Comparison of ENCODE assay signal across 12 mouse cellular contexts in genomic region chr17:57085970-57086757, GRCm38 (mm10). TPM values are rescaled to one million over a fixed set of nuclear protein-coding genes. Genes with fewer than 3 reads are reported as not detected.
DNase-seq lines count a peak whose midpoint lies in the region; ATAC-seq and TF ChIP-seq lines count a peak whose summit lies in the region.
"Had no signal": no experiment of that assay in that cellular context is flagged by ENCODE, and none has a peak within 500 bp of the region (broad histone marks: within the 10 kb centered on the region; RNA-seq: fewer than 3 reads in every experiment).

No protein-coding gene starts in this region.

- TF ChIP-seq CTCF in cerebellum, adult 2 months (IDR thresholded peaks at IDR 0.05; ENCODE audit: borderline replicate concordance, insufficient read depth, low read depth, low read length) = no peak

- no peak overlapping the region for H3K4me3 ChIP-seq in intestine, embryonic 14.5 days (ENCODE audit: low read depth, low read length)
- no peak overlapping the region for H3K4me3 ChIP-seq in intestine, embryonic 16.5 days (ENCODE audit: low read length)
- H3K4me3 ChIP-seq in cerebellum, adult 2 months (replicated peaks; ENCODE audit: insufficient read depth, low read depth, low read length) = peak overlapping the region; percentile 98
- H3K4me3 ChIP-seq in forebrain, embryonic 14.5 days (ENCODE audit: low read depth, low read length) = peak overlapping the region; percentile 51; the same call in 1 of the 2 replicates
- peak overlapping the region; percentile 59 for H3K4me3 ChIP-seq in midbrain, embryonic 12.5 days

- H3K9ac ChIP-seq in intestine, embryonic 14.5 days (ENCODE audit: low read length) = no peak overlapping the region
- H3K9ac ChIP-seq in intestine, embryonic 16.5 days (ENCODE audit: low read depth, low read length) = no peak overlapping the region
- H3K9ac ChIP-seq in forebrain, embryonic 14.5 days (ENCODE audit: low read length) = no peak overlapping the region
- no peak overlapping the region for H3K9ac ChIP-seq in midbrain, embryonic 12.5 days (replicated peaks)

- no peaks in the 10 kb centered on the region; the same call in 1 of the 2 replicates for H3K4me1 ChIP-seq in intestine, embryonic 14.5 days (replicated peaks; ENCODE audit: control insufficient read depth, insufficient read depth, low read length)
- peaks cover 5% of the 10 kb centered on the region for H3K4me1 ChIP-seq in intestine, embryonic 16.5 days (ENCODE audit: control insufficient read depth, insufficient read depth, low read length)
- H3K4me1 ChIP-seq in cerebellum, adult 2 months (ENCODE audit: control insufficient read depth, insufficient read depth, low read length) = peaks cover 23% of the 10 kb centered on the region
- peaks cover 5% of the 10 kb centered on the region; the same call in 1 of the 2 replicates for H3K4me1 ChIP-seq in forebrain, embryonic 14.5 days (ENCODE audit: control insufficient read depth, insufficient read depth, low read length)
- H3K4me1 ChIP-seq in midbrain, embryonic 12.5 days = peaks cover 11% of the 10 kb centered on the region

- no peak for DNase-seq in intestine, embryonic 14.5 days (ENCODE audit: low spot score)
- peak; percentile 99 for DNase-seq in cerebellum, adult 2 months
- no peak for DNase-seq in forebrain, embryonic 14.5 days (ENCODE audit: low spot score)
- no peak for DNase-seq in Muller cell, postnatal 12 days (ENCODE audit: inconsistent ontology term)
- DNase-seq in spleen, postnatal 14 days (ENCODE audit: low spot score in 2 of 2) = no peak
- no peak for DNase-seq in thymus, postnatal 25 days
- DNase-seq: heart, postnatal 36 days; thymus, postnatal 4 days had no signal

- H3K27ac ChIP-seq in intestine, embryonic 14.5 days (ENCODE audit: low read depth) = no peak overlapping the region
- no peak overlapping the region for H3K27ac ChIP-seq in intestine, embryonic 16.5 days (ENCODE audit: low read length)
- H3K27ac ChIP-seq in cerebellum, adult 2 months (ENCODE audit: insufficient read depth, low read length) = peak overlapping the region; percentile 99
- H3K27ac ChIP-seq in forebrain, embryonic 14.5 days (ENCODE audit: low read depth, low read length) = no peak overlapping the region
- H3K27ac ChIP-seq in midbrain, embryonic 12.5 days (replicated peaks) = no peak overlapping the region
- H3K27ac ChIP-seq: limb, embryonic 12.5 days had no signal

- no peak for ATAC-seq in intestine, embryonic 14.5 days (replicated peaks; ENCODE audit: low FRiP score, low TSS enrichment, low read depth)
- no peak for ATAC-seq in intestine, embryonic 16.5 days
- ATAC-seq in forebrain, embryonic 14.5 days = no peak
- no peak for ATAC-seq in midbrain, embryonic 12.5 days (ENCODE audit: low FRiP score, low read depth)
- ATAC-seq: activated CD4-positive, CD25-positive, alpha-beta regulatory T cell, adult 4 months had no signal

- no peaks in the 10 kb centered on the region for H3K9me3 ChIP-seq in intestine, embryonic 14.5 days (ENCODE audit: control insufficient read depth, low read length)
- H3K9me3 ChIP-seq in intestine, embryonic 16.5 days (ENCODE audit: control insufficient read depth, low read length) = no peaks in the 10 kb centered on the region
- no peaks in the 10 kb centered on the region for H3K9me3 ChIP-seq in forebrain, embryonic 14.5 days (replicated peaks; ENCODE audit: control insufficient read depth, low read length)
- no peaks in the 10 kb centered on the region for H3K9me3 ChIP-seq in midbrain, embryonic 12.5 days
- H3K9me3 ChIP-seq: limb, embryonic 12.5 days had no signal

- no peaks in the 10 kb centered on the region for H3K27me3 ChIP-seq in intestine, embryonic 14.5 days (replicated peaks; ENCODE audit: control insufficient read depth, insufficient read depth, low read length)
- no peaks in the 10 kb centered on the region for H3K27me3 ChIP-seq in intestine, embryonic 16.5 days (replicated peaks; ENCODE audit: control insufficient read depth, insufficient read depth, low read length)
- H3K27me3 ChIP-seq in cerebellum, adult 2 months (ENCODE audit: control insufficient read depth, insufficient read depth, low read length) = no peaks in the 10 kb centered on the region
- H3K27me3 ChIP-seq in forebrain, embryonic 14.5 days (replicated peaks; ENCODE audit: control insufficient read depth, insufficient read depth, low read length) = no peaks in the 10 kb centered on the region
- H3K27me3 ChIP-seq in midbrain, embryonic 12.5 days = 0 out of 2 replicates have a peak, but pooled peaks cover 15% of the 10 kb centered on the region

- 0 out of 2 replicates have a peak, but pooled peaks cover 4% of the 10 kb centered on the region for H3K36me3 ChIP-seq in intestine, embryonic 14.5 days (ENCODE audit: control insufficient read depth, insufficient read depth, low read length)
- H3K36me3 ChIP-seq in intestine, embryonic 16.5 days (ENCODE audit: control insufficient read depth, insufficient read depth, low read length) = no peaks in the 10 kb centered on the region; the same call in 1 of the 2 replicates
- H3K36me3 ChIP-seq in forebrain, embryonic 14.5 days (ENCODE audit: control insufficient read depth, insufficient read depth, low read length) = peaks cover 14% of the 10 kb centered on the region
- peaks cover 21% of the 10 kb centered on the region for H3K36me3 ChIP-seq in midbrain, embryonic 12.5 days

- WGBS in intestine, embryonic 14.5 days = 81% methylated on average over 11 of the region's 11 CpGs
- 88% methylated on average over 11 of the region's 11 CpGs for WGBS in intestine, embryonic 16.5 days
- WGBS in cerebellum, adult 2 months = 5% methylated on average over 11 of the region's 11 CpGs
- WGBS in forebrain, embryonic 14.5 days = 85% methylated on average over 11 of the region's 11 CpGs
- 94% methylated on average over 11 of the region's 11 CpGs for WGBS in midbrain, embryonic 12.5 days

- H3K4me2 ChIP-seq in intestine, embryonic 14.5 days (ENCODE audit: low read length) = peak overlapping the region; percentile 63
- H3K4me2 ChIP-seq in intestine, embryonic 16.5 days (ENCODE audit: low read depth, low read length) = no peak overlapping the region
- H3K4me2 ChIP-seq in forebrain, embryonic 14.5 days (ENCODE audit: low read length) = peak overlapping the region; percentile 66
- H3K4me2 ChIP-seq in midbrain, embryonic 12.5 days (replicated peaks) = peak overlapping the region; percentile 58

- no peak for TF ChIP-seq POLR2A in cerebellum, adult 2 months (IDR thresholded peaks at IDR 0.05; ENCODE audit: borderline replicate concordance, insufficient read depth, low read length)

RNA-seq across cellular contexts. Expression of gene Tubb4a, which starts 1.4 kb away (rescaled TPM):
- 36.4 and 43.1 TPM in 2 replicates for polyA plus RNA-seq in intestine, embryonic 14.5 days (2014; fragmentation: Nextera tagmentation; extraction: Ambion mirVana)
- polyA plus RNA-seq in intestine, embryonic 16.5 days (2015; fragmentation: Nextera tagmentation; extraction: Ambion mirVana) = 20.3 and 22.6 TPM in 2 replicates
- polyA plus RNA-seq in cerebellum, adult 2 months (2012; rRNA removed) = 1,121 and 1,177 TPM in 2 replicates
- 229 and 249 TPM in 2 replicates for polyA plus RNA-seq in forebrain, embryonic 14.5 days (2014; fragmentation: Nextera tagmentation; extraction: Ambion mirVana)
- polyA plus RNA-seq in midbrain, embryonic 12.5 days (2016; fragmentation: Nextera tagmentation; extraction: Ambion mirVana) = 189 and 205 TPM in 2 replicates

RNA-seq across cellular contexts. Expression of gene Dennd1c, which starts 7.8 kb away (rescaled TPM):
- polyA plus RNA-seq in intestine, embryonic 14.5 days (2014; fragmentation: Nextera tagmentation; extraction: Ambion mirVana) = 6.3 and 6.4 TPM in 2 replicates
- polyA plus RNA-seq in intestine, embryonic 16.5 days (2015; fragmentation: Nextera tagmentation; extraction: Ambion mirVana) = 7.4 and 8.1 TPM in 2 replicates
- polyA plus RNA-seq in cerebellum, adult 2 months (2012; rRNA removed) = 1.1 and 2.1 TPM in 2 replicates
- 3.6 and 4.1 TPM in 2 replicates for polyA plus RNA-seq in forebrain, embryonic 14.5 days (2014; fragmentation: Nextera tagmentation; extraction: Ambion mirVana)
- polyA plus RNA-seq in midbrain, embryonic 12.5 days (2016; fragmentation: Nextera tagmentation; extraction: Ambion mirVana) = 2.4 and 3.3 TPM in 2 replicates

RNA-seq across cellular contexts. Expression of gene Tnfsf9, which starts 19.0 kb away (rescaled TPM):
- 10.4 and 10.8 TPM in 2 replicates for polyA plus RNA-seq in intestine, embryonic 14.5 days (2014; fragmentation: Nextera tagmentation; extraction: Ambion mirVana)
- 6.0 and 6.2 TPM in 2 replicates for polyA plus RNA-seq in intestine, embryonic 16.5 days (2015; fragmentation: Nextera tagmentation; extraction: Ambion mirVana)
- 5.8 and 7.7 TPM in 2 replicates for polyA plus RNA-seq in cerebellum, adult 2 months (2012; rRNA removed)
- polyA plus RNA-seq in forebrain, embryonic 14.5 days (2014; fragmentation: Nextera tagmentation; extraction: Ambion mirVana) = 6.7 and 7.7 TPM in 2 replicates
- polyA plus RNA-seq in midbrain, embryonic 12.5 days (2016; fragmentation: Nextera tagmentation; extraction: Ambion mirVana) = 6.9 and 7.8 TPM in 2 replicates

RNA-seq across cellular contexts. Expression of gene Slc25a23, which starts 26.5 kb away (rescaled TPM):
- 11.2 and 12.2 TPM in 2 replicates for polyA plus RNA-seq in intestine, embryonic 14.5 days (2014; fragmentation: Nextera tagmentation; extraction: Ambion mirVana)
- polyA plus RNA-seq in intestine, embryonic 16.5 days (2015; fragmentation: Nextera tagmentation; extraction: Ambion mirVana) = 5.7 and 6.7 TPM in 2 replicates
- 178 and 211 TPM in 2 replicates for polyA plus RNA-seq in cerebellum, adult 2 months (2012; rRNA removed)
- 25.7 and 27.2 TPM in 2 replicates for polyA plus RNA-seq in forebrain, embryonic 14.5 days (2014; fragmentation: Nextera tagmentation; extraction: Ambion mirVana)
- 19.0 and 22.3 TPM in 2 replicates for polyA plus RNA-seq in midbrain, embryonic 12.5 days (2016; fragmentation: Nextera tagmentation; extraction: Ambion mirVana)

RNA-seq across cellular contexts. Expression of gene Crb3, which starts 27.3 kb away (rescaled TPM):
- 60.3 and 75.4 TPM in 2 replicates for polyA plus RNA-seq in intestine, embryonic 14.5 days (2014; fragmentation: Nextera tagmentation; extraction: Ambion mirVana)
- 113 TPM in 2 replicates for polyA plus RNA-seq in intestine, embryonic 16.5 days (2015; fragmentation: Nextera tagmentation; extraction: Ambion mirVana)
- polyA plus RNA-seq in cerebellum, adult 2 months (2012; rRNA removed) = 2.8 and 3.3 TPM in 2 replicates
- 1.9 and 2.0 TPM in 2 replicates for polyA plus RNA-seq in forebrain, embryonic 14.5 days (2014; fragmentation: Nextera tagmentation; extraction: Ambion mirVana)
- polyA plus RNA-seq in midbrain, embryonic 12.5 days (2016; fragmentation: Nextera tagmentation; extraction: Ambion mirVana) = 0.31 and 1.5 TPM in 2 replicates

Comparison
In these comparisons a context has a peak if more than half of its experiments do, and no peak if none do; other contexts are left out.
1. DNase-seq: peak in cerebellum, adult 2 months (2 of 2); none in intestine, embryonic 14.5 days (single experiment), forebrain, embryonic 14.5 days (single experiment), Muller cell, postnatal 12 days (single experiment), spleen, postnatal 14 days (0 of 2) and thymus, postnatal 25 days (single experiment).
2. H3K4me3 ChIP-seq: peak in cerebellum, adult 2 months (single experiment), forebrain, embryonic 14.5 days (single experiment) and midbrain, embryonic 12.5 days (single experiment); none in intestine, embryonic 14.5 days (single experiment) and intestine, embryonic 16.5 days (single experiment).